Mouse (Mus musculus): Measurements from ENCODE around the gene Cisd1.

GRCm38 (mm10) chr10:71306759-71307158 is 38.0 kb downstream of the Cisd1 start:
- no peak for TF ChIP-seq POLR2A (IDR thresholded peaks at IDR 0.05; ENCODE audit: borderline replicate concordance, low read depth, low read length)
- no peak for TF ChIP-seq CTCF (IDR thresholded peaks at IDR 0.05; ENCODE audit: low read depth, low read length)

All from bone marrow macrophage, adult 2 months (primary cell).